Mouse (Mus musculus) layer of hippocampus, postnatal 10 days (tissue): ENCODE data around the gene Chil4. TPM values are rescaled to one million over a fixed set of nuclear protein-coding genes. Genes with fewer than 3 reads are reported as not detected.

Experiments used
- DNase-seq, 2 experiments: peaks; one replicate each; pipeline ENCODE4 v3.0.0; 2021; ENCODE audit warnings: low spot score in 2 of 2
- total RNA-seq, 2 experiments: library from RNA; stranded (reverse); gene quantifications; 2 replicates each; pipeline ENCODE4 v1.2.3; 2021

Gene Chil4
- total RNA-seq, 2 experiments from 2014 or later, result not detected

DNA sequence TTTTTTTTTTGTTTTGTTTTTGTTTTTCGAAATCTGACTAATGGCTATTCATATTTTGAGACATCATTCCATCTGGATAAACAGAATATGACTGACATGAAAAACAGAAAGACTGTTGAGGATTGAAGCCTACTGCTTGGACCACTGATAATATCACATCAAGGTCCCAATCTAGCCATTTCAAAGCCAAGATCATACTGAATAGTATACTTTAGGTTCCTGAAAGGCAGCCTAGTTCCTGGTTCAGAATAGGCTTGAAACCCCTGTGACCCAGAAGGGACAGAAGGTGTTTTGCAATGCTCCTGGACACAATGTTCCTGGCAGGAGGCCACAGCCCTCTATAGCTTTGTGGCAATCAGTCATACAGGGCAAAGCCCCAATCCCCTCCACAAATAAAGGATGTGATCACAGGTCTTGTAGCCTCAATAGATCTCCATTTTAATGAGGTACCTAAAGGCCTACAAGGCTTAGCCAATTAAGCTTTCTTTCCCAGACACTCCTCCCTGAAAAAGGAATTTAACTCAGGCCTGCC is 48.7 kb downstream of the Chil4 start:
- DNase-seq, result no peak

DNA sequence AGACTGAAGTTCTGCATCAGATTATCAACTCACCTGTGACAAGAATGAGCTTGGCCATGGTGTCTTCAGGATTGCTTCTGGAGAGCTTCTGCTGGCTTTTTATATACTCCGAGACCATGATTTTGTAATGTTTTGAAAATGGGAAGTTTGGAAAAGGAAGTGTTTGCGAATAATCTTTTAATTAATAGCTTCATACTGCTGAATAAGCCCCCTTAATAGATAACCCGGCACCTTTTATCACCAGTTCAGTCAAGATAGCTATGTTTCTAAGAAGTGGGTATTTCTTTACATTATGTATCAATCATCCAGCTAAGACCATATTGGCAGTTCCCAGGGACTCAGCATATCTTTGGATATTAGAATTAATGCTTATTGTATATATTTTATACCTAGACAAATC is 51.8 kb downstream of the Chil4 start, which contains the start of gene Chil3:
Chil3 (minus strand) TSS at position 101 of the 400 bp plus-strand sequence.
- no peak for DNase-seq

DNA sequence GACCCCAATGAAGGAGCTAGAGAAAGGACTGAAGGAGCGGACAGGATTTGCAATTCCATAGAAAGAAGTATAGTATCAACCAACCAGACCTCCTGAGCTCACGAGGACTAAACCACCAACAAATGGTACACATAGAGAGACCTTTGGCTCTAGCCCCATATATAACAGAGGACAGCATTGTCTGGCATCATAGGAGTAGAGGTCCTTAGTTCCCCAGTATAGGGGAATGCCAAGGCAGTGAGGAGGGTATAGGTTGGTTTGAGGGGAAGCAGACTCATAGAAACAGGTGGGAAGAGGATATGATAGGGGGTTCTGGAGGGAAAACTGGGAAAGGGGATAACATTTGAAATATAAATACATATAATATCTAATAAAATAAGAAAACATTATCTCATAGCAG is 64.9 kb downstream of the Chil4 start:
- no peak for DNase-seq

Other genes with a start within 250 kb of the Chil4 start
- 1 to 10 TPM; 2.2 to 2.5 TPM for gene Ovgp1, start 245.8 kb downstream of the Chil4 start, total RNA-seq
- 1 to 10 TPM in 1 of 2 experiments, under 1 TPM in 1; 0.65 to 1.4 TPM for gene Pifo, start 204.9 kb downstream of the Chil4 start, total RNA-seq
- under 1 TPM in 1 of 2 experiments, not detected in 1; 0.39 TPM for gene Chil5, start 186.7 kb downstream of the Chil4 start, total RNA-seq
- 1 to 10 TPM in 1 of 2 experiments, under 1 TPM in 1; 0.91 to 1.3 TPM for gene Chia1, start 106.3 kb downstream of the Chil4 start, total RNA-seq
- under 1 TPM in 1 of 2 experiments, not detected in 1; 0.39 TPM for gene Chil3, start 51.9 kb downstream of the Chil4 start, total RNA-seq
- gene Chil6, start 186.7 kb upstream of the Chil4 start, total RNA-seq, result not detected